Mouse (Mus musculus): Measurements from ENCODE around the gene Wipf2. TPM values are rescaled to one million over a fixed set of nuclear protein-coding genes. Genes with fewer than 3 reads are reported as not detected.
"Not testable (repeated sequence)": the region's sequence is repeated elsewhere in the genome, so short reads cannot be mapped to it uniquely, and the experiment has no call there.

The Wipf2 gene
- polyA plus RNA-seq, 1 experiment from 2014 or later: 18.1 TPM

GRCm38 (mm10) chr11:98909654-98910053 lies 46.2 kb downstream of the Wipf2 start:
- WGBS (ENCODE audit: missing documents): 32% methylated on average over 6 of the region's 6 CpGs
- Histone ChIP-seq H3K27ac (no peak overlapping the region), H3K36me3 (ENCODE audit: inconsistent target) (no peaks in the 10 kb centered on the region), H3K79me2 (ENCODE audit: inconsistent target) (peaks cover 15% of the 10 kb centered on the region), H3K4me3 (ENCODE audit: inconsistent target) (no peak overlapping the region)

- peaks cover 15% of the 10 kb centered on the region for H3K79me2 ChIP-seq (ENCODE audit: inconsistent target)
- no peak overlapping the region for H3K4me3 ChIP-seq (ENCODE audit: inconsistent target)
- WGBS (ENCODE audit: missing documents): 92% methylated on average over 11 of the region's 11 CpGs
- H3K27ac ChIP-seq: no peak overlapping the region
- no peaks in the 10 kb centered on the region for H3K36me3 ChIP-seq (ENCODE audit: inconsistent target)
Measured at GRCm38 (mm10) chr11:98910415-98910814, 47.0 kb downstream of the Wipf2 start.

- Histone ChIP-seq H3K27ac (no peak overlapping the region), H3K36me3 (ENCODE audit: inconsistent target) (no peaks in the 10 kb centered on the region), H3K4me3 (ENCODE audit: inconsistent target) (no peak overlapping the region), H3K79me2 (ENCODE audit: inconsistent target) (peaks cover 15% of the 10 kb centered on the region)
- WGBS (ENCODE audit: missing documents): 92% methylated on average over 3 of the region's 5 CpGs
Measured at GRCm38 (mm10) chr11:98911498-98911897, 48.1 kb downstream of the Wipf2 start.

GRCm38 (mm10) chr11:98914196-98914595 lies 50.8 kb downstream of the Wipf2 start:
- no peak overlapping the region for H3K27ac ChIP-seq
- 91% methylated on average over 11 of the region's 11 CpGs for WGBS (ENCODE audit: missing documents)
- peaks cover 3% of the 10 kb centered on the region for H3K79me2 ChIP-seq (ENCODE audit: inconsistent target)
- H3K36me3 ChIP-seq (ENCODE audit: inconsistent target): no peaks in the 10 kb centered on the region
- H3K4me3 ChIP-seq (ENCODE audit: inconsistent target): no peak overlapping the region

GRCm38 (mm10) chr11:98916376-98916775 lies 52.9 kb downstream of the Wipf2 start:
- not testable (repeated sequence) for H3K36me3 ChIP-seq (ENCODE audit: inconsistent target); H3K27ac ChIP-seq; H3K4me3 ChIP-seq (ENCODE audit: inconsistent target); H3K79me2 ChIP-seq (ENCODE audit: inconsistent target)
- 100% methylated on average over 2 of the region's 3 CpGs for WGBS (ENCODE audit: missing documents)

GRCm38 (mm10) chr11:98917428-98918005 lies 54.1 kb downstream of the Wipf2 start:
- WGBS (ENCODE audit: missing documents): 5% methylated on average over 13 of the region's 13 CpGs
- peak overlapping the region; percentile 93 for H3K27ac ChIP-seq
- no peak overlapping the region for H3K4me3 ChIP-seq (ENCODE audit: inconsistent target)
- H3K79me2 ChIP-seq (ENCODE audit: inconsistent target): no peaks in the 10 kb centered on the region
- H3K36me3 ChIP-seq (ENCODE audit: inconsistent target): no peaks in the 10 kb centered on the region

GRCm38 (mm10) chr11:98918231-98918630 lies 54.8 kb downstream of the Wipf2 start:
- Histone ChIP-seq H3K79me2 (ENCODE audit: inconsistent target) (no peaks in the 10 kb centered on the region), H3K36me3 (ENCODE audit: inconsistent target) (no peaks in the 10 kb centered on the region), H3K4me3 (ENCODE audit: inconsistent target) (peak overlapping the region; percentile 8; the same call in 1 of the 2 replicates), H3K27ac (peak overlapping the region; percentile 93)
- WGBS (ENCODE audit: missing documents): 1% methylated on average over 9 of the region's 9 CpGs

GRCm38 (mm10) chr11:98919009-98919408 lies 55.6 kb downstream of the Wipf2 start:
- H3K4me3 ChIP-seq (ENCODE audit: inconsistent target): no peak overlapping the region; the same call in 1 of the 2 replicates
- H3K79me2 ChIP-seq (ENCODE audit: inconsistent target): no peaks in the 10 kb centered on the region
- H3K27ac ChIP-seq: peak overlapping the region; percentile 93
- H3K36me3 ChIP-seq (ENCODE audit: inconsistent target): no peaks in the 10 kb centered on the region
- WGBS (ENCODE audit: missing documents): 86% methylated on average over 8 of the region's 11 CpGs

- WGBS (ENCODE audit: missing documents): 79% methylated on average over 14 of the region's 15 CpGs
- not testable (repeated sequence) for H3K27ac ChIP-seq; H3K36me3 ChIP-seq (ENCODE audit: inconsistent target); H3K4me3 ChIP-seq (ENCODE audit: inconsistent target); H3K79me2 ChIP-seq (ENCODE audit: inconsistent target)
Measured at GRCm38 (mm10) chr11:98921813-98922212, 58.4 kb downstream of the Wipf2 start.

- not testable (repeated sequence) for H3K27ac ChIP-seq; H3K79me2 ChIP-seq (ENCODE audit: inconsistent target); H3K36me3 ChIP-seq (ENCODE audit: inconsistent target); H3K4me3 ChIP-seq (ENCODE audit: inconsistent target)
- WGBS (ENCODE audit: missing documents): 61% methylated on average over 10 of the region's 10 CpGs
Measured at GRCm38 (mm10) chr11:98922307-98922706, 58.9 kb downstream of the Wipf2 start.

- H3K4me3 ChIP-seq (ENCODE audit: inconsistent target); H3K36me3 ChIP-seq (ENCODE audit: inconsistent target); H3K79me2 ChIP-seq (ENCODE audit: inconsistent target); H3K27ac ChIP-seq: not testable (repeated sequence)
- WGBS (ENCODE audit: missing documents): 85% methylated on average over 16 of the region's 16 CpGs
Measured at GRCm38 (mm10) chr11:98922851-98923711, 59.6 kb downstream of the Wipf2 start.

GRCm38 (mm10) chr11:98924633-98925175 lies 61.3 kb downstream of the Wipf2 start:
- H3K4me3 ChIP-seq (ENCODE audit: inconsistent target): no peak overlapping the region
- H3K36me3 ChIP-seq (ENCODE audit: inconsistent target): no peaks in the 10 kb centered on the region
- no peak overlapping the region for H3K27ac ChIP-seq
- WGBS (ENCODE audit: missing documents): 88% methylated on average over 4 of the region's 5 CpGs
- H3K79me2 ChIP-seq (ENCODE audit: inconsistent target): no peaks in the 10 kb centered on the region

GRCm38 (mm10) chr11:98925265-98925721 lies 61.9 kb downstream of the Wipf2 start:
- Histone ChIP-seq H3K79me2 (ENCODE audit: inconsistent target) (no peaks in the 10 kb centered on the region), H3K27ac (no peak overlapping the region), H3K36me3 (ENCODE audit: inconsistent target) (no peaks in the 10 kb centered on the region), H3K4me3 (ENCODE audit: inconsistent target) (no peak overlapping the region)
- WGBS (ENCODE audit: missing documents): 51% methylated on average over 7 of the region's 10 CpGs

GRCm38 (mm10) chr11:98925868-98926311 lies 62.5 kb downstream of the Wipf2 start:
- H3K27ac ChIP-seq: no peak overlapping the region
- no peaks in the 10 kb centered on the region for H3K79me2 ChIP-seq (ENCODE audit: inconsistent target)
- no peak overlapping the region for H3K4me3 ChIP-seq (ENCODE audit: inconsistent target)
- H3K36me3 ChIP-seq (ENCODE audit: inconsistent target): no peaks in the 10 kb centered on the region
- 43% methylated on average over 12 of the region's 12 CpGs for WGBS (ENCODE audit: missing documents)

GRCm38 (mm10) chr11:98926553-98926952 lies 63.1 kb downstream of the Wipf2 start:
- WGBS (ENCODE audit: missing documents): 90% methylated on average over 7 of the region's 7 CpGs
- Histone ChIP-seq H3K27ac (no peak overlapping the region), H3K4me3 (ENCODE audit: inconsistent target) (no peak overlapping the region), H3K36me3 (ENCODE audit: inconsistent target) (no peaks in the 10 kb centered on the region), H3K79me2 (ENCODE audit: inconsistent target) (no peaks in the 10 kb centered on the region)

Data from macrophage (primary cell).